Mouse (Mus musculus) left cerebral cortex, postnatal 36 days (tissue): Measurements from ENCODE around the gene Nipa1. TPM values are rescaled to one million over a fixed set of nuclear protein-coding genes. Genes with fewer than 3 reads are reported as not detected.
"Not testable (repeated sequence)": the region's sequence is repeated elsewhere in the genome, so short reads cannot be mapped to it uniquely, and the experiment has no call there.

Experiments
- DNase-seq, 2 experiments: peaks; one replicate each; pipeline ENCODE4 v3.0.0; 2021 to 2022; ENCODE audit warnings: low spot score in 2 of 2, mixed read lengths in 1 of 2
- intact Hi-C: fragments of 180-260 bp; cut with DNase I; formaldehyde crosslinking; loops from one replicate; pipeline ENCODE4 v1.15.1; 2025
- total RNA-seq, 2 experiments: library from RNA; stranded (reverse); gene quantifications; 2 replicates each; pipeline ENCODE4 v1.2.3; 2021

Nipa1 gene
- 10 to 100 TPM; 62.1 to 71.4 TPM for total RNA-seq

DNA sequence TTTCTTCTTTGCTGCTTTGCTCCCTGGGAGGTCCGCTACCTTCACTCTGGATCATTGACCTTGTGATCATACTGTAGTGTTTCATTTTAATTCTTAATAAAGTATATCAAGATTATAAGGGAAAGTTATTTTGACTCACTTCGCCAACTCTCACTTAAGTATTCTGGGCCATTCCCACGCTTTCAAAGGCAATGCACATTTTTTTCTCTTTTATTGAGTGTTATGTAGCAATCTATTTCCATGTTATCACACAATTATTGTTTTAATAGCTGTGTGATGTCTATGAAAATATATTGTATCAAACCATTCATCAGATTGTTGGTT is at the start of gene Nipa1:
Nipa1 (minus strand) TSS at position 25 of the 324 bp plus-strand sequence.
- intact Hi-C loops = loop anchor here (5.0 kb wide), 1 partner anchor 33 kb away; no protein-coding TSS in a partner anchor
- no peak for DNase-seq

GRCm38 (mm10) chr7:56066634-56067033 is 46.9 kb upstream of the Nipa1 start:
- intact Hi-C loops = no loop called here
- DNase-seq = no peak

DNA sequence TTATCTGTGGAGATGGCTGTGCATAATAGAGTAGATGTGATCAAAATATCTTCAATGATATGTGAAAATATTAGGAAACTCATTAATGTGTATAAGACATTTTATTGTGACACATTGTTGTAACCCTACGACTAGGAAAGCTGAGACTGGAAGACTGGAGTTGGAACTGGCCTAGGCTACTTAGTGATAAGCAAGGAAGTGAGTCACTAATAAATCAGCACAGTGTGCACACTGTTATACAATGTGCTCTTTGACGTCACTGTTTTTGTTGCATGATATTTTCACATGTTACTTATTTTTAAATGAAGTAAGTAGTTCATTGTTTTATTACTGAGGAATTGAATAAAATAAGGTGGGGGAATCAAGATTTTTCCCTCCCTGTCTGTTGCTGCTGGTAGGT is 46.4 kb upstream of the Nipa1 start:
- intact Hi-C loops = no loop called here
- DNase-seq = no peak

- intact Hi-C loops = no loop called here
- DNase-seq = no peak
Observed at GRCm38 (mm10) chr7:56064876-56065275, 45.1 kb upstream of the Nipa1 start.

- intact Hi-C loops = no loop called here
- DNase-seq = no peak
Observed at GRCm38 (mm10) chr7:56055338-56055737, 35.6 kb upstream of the Nipa1 start.

DNA sequence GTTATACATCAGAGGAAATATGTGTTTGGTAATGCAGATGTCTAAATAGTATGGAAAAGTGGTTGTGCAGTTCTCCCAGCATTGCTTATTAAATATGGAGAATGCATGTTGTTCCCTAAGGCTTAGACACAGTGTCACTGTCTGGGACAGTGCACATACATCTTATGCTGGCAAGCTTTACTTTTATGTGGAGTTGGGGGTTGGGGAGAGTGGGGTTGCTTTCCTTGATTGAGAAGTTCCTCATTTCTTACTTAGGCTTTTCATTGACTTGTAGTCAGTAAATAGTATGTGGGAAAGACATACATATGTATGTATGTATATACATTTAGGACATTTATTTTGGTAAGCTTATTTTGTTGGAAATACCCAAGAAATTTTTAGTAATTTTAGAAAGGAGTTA is 33.2 kb upstream of the Nipa1 start:
- DNase-seq = no peak
- intact Hi-C loops = no loop called here

GRCm38 (mm10) chr7:56050487-56050911 is 30.7 kb upstream of the Nipa1 start:
- intact Hi-C loops = no loop called here
- peak; percentile 12 to 23 for DNase-seq

DNA sequence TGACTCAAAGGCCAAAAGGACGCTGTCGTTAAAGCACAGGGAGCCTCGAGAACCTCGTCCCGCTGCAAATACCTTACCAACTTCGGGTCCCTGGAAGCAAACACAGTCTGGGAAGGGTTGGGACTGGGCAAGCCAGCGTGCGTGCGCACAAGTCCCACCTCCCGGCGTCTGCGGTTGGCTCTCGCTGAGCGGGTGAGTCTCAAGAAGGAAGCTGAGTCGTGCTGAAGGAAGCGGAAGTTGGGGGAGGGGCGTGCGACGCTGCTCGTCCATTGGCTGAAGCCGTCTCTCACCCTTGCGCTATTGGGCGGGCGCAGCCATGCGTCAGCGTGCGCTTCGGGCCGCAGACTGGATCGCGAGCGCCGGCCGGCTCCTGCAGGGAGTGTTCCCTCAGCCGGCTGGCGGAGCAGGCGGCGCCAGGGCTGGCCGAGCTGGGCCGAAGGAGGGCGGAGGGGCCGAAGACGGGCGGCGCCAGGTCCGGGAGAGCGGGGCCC is 30.1 kb upstream of the Nipa1 start, which contains the start of gene Herc2:
Herc2 (plus strand) TSS at position 366 of the 491 bp plus-strand sequence.
- intact Hi-C loops = no loop called here
- peak; percentile 99 for DNase-seq

- intact Hi-C loops = no loop called here
- DNase-seq = no peak
Observed at GRCm38 (mm10) chr7:56047178-56047577, 27.4 kb upstream of the Nipa1 start.

GRCm38 (mm10) chr7:56044267-56044629 is 24.5 kb upstream of the Nipa1 start:
- no peak for DNase-seq
- intact Hi-C loops = no loop called here

DNA sequence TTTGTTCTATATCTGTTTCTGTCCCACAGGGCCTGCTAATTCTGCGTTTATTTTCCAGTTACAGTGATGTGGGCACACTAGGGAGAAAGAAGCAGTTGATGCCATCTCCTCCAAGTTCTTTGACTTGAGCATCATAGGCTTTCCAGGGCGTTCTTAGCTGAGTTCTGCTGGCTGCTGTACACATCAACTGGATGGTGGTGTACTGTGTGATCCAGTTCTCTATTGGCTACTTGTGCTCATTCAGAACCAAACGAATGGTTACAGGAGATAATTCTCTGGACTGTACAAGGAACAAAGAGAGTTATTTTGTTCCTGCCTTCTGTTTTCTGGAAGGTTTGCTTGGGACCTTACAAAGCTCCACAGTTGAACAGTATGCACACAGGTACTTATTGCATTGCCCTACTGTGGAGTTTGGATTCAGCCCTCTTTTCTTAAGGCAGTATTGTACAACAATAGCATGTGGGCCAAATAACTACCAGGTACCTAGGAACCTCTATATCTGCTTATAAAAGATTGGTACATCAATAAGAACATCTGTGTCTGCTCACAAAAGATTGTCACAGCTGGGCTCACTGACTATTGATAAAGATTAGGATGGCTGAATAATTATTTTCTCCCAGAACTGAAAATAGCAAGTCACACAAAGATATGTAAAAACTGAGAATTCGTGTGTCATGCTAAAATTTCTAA is 24.0 kb upstream of the Nipa1 start:
- DNase-seq = no peak
- intact Hi-C loops = no loop called here

GRCm38 (mm10) chr7:56042353-56042752 is 22.6 kb upstream of the Nipa1 start:
- DNase-seq = peak; percentile 66 to 73

DNA sequence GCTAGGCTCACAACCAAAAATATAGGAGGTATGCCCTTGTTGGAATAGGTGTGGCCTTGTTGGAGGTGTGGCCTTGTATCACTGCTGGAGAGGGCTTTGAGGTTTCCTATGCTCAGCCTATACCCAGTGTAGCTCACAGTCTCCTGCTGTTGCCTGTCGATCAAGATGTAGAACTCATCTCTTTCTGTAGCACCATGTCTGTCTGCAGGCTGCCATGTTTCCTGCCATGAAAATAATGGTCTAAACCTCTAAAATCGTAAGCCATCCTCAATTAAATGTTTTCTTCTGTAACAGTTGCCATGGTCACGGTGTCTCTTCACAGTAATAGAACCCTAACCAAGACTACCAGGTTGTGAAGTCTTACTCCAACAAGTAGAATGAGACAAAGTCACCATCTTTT is 3.8 kb upstream of the Nipa1 start:
- no peak for DNase-seq
- intact Hi-C loops = loop anchor here (5.0 kb wide), 1 partner anchor 36 kb away; no protein-coding TSS in a partner anchor

More at GRCm38 (mm10) chr7:56042353-56042752, 22.6 kb upstream of the Nipa1 start:
- intact Hi-C loops = no loop called here

- DNase-seq = peak; percentile 65 to 76
- intact Hi-C loops = no loop called here
Observed at GRCm38 (mm10) chr7:56018972-56019929, 503 bp downstream of the Nipa1 start.

GRCm38 (mm10) chr7:56018446-56018971 is 1.2 kb downstream of the Nipa1 start:
- intact Hi-C loops = no loop called here
- no peak for DNase-seq

GRCm38 (mm10) chr7:56017761-56018160 is 2.0 kb downstream of the Nipa1 start:
- intact Hi-C loops = no loop called here
- DNase-seq = no peak

GRCm38 (mm10) chr7:56015837-56016236 is 3.9 kb downstream of the Nipa1 start:
- intact Hi-C loops = no loop called here
- DNase-seq = no peak

GRCm38 (mm10) chr7:56015172-56015571 is 4.6 kb downstream of the Nipa1 start:
- DNase-seq = no peak
- intact Hi-C loops = no loop called here

- intact Hi-C loops, DNase-seq: not testable (repeated sequence)
Observed at GRCm38 (mm10) chr7:56014002-56014702, 5.6 kb downstream of the Nipa1 start.
